Mouse (Mus musculus) lung, postnatal 0 days (tissue): ENCODE data around the gene Cul9.

Experiments used
- CTCF ChIP-seq: IDR thresholded peaks from 2 replicates; pipeline ENCODE4 v1.5.1; 2016; ENCODE audit warnings: antibody characterized with exemption, mild to moderate bottlenecking
- EP300 ChIP-seq: IDR thresholded peaks from 2 replicates; pipeline ENCODE4 v1.6.1; 2016; ENCODE audit warnings: antibody characterized with exemption, mild to moderate bottlenecking, control low read depth

DNA sequence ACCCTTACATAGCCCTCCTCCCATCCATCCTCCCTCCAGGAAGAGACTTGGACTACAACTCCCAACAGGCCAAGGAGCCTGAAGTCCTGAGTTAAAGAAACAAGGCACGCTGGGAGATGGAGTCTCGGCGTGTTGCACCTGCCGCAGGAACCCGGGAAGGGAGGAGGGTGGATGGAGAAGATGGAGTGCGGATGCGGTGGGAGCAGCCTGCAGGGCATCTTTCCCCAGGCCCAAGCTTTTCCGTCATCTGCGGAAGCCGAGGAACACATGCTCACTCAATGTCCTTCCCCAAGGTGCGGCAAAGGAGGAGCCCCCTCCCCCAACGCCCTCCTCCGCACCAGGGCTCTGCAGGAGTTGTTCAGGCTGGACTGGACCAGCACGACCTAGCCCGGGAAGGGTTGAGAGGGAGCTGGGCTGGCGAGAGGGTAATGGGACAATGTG lies 62.6 kb downstream of the Cul9 start:
- no peak for TF ChIP-seq CTCF
- TF ChIP-seq EP300: no peak
